Mouse (Mus musculus): Measurements from ENCODE around the gene Pdap1.
"Not testable (repeated sequence)": the region's sequence is repeated elsewhere in the genome, so short reads cannot be mapped to it uniquely, and the experiment has no call there.

Gene Pdap1

DNA sequence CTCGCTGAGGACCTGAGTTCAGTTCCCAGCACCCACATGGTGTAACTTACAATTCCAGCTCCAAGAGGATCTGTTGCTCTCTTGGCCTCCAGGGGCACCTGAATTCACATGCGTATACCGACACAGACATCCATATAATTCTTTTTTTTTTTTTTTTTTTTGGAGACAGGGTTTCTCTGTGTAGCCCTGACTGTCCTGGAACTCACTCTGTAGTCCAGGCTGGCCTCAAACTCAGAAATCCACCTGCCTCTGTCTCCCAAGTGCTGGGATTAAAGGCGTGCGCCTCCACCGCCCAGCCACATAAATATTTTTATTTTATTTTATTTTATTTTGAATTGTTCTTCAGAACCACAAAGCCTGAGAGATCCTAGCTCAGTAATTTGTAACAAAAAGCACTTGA, 56.8 kb downstream of the Pdap1 start:
- not testable (repeated sequence) for DNase-seq (ENCODE audit: low read depth)

DNA sequence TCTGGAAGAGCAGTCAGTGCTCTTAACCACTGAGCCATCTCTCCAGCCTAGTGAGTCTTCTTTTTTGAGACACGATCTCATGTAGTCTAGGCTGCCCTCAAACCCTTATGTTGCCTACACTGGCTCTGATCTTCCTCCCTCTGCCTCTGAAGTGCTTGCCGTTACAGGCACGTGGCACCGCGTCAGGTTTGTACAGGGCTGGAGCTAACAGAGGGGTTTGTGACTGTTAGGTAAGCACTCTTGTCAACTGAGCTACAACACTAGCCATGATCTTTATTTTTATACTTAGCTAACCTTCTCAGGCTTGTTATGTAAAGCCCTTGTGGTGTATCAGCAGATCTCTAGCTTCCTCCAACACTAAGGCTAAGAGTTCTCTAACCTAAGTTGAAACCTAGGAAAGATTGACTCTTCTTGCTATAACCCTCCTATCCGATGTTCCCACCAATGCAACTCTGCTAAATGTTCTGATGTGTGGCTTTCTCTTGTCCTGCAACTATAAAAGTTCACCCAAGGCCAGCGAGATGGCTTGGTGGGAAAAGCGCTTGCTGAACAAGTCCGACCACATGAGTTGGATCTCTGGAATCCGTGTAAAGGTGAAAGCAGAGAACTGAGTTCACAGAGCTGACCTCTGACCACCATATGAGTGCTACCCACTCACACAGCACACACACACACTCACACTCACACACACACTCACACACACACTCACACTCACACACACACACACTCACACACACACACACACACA, 58.0 kb downstream of the Pdap1 start:
- DNase-seq (ENCODE audit: low read depth), result no peak
